Mouse (Mus musculus) cerebellum, postnatal 25 days (tissue): ENCODE results near the gene Radil.
A peak's percentile ranks its signal among the peaks of the same experiment; 100 is the strongest.

ENCODE experiments used
- DNase-seq, 2 experiments: peaks; one replicate each; pipeline ENCODE4 v3.0.0; 2021; ENCODE audit warnings: mixed read lengths in 2 of 2

Radil gene

GRCm38 (mm10) chr5:142550706-142551652, at the start of gene Radil:
TSS of gene Radil (minus strand) at chr5:142551098.
- peak; percentile 98 to 99 for DNase-seq

- DNase-seq, result no peak
Measured at GRCm38 (mm10) chr5:142597648-142598390, 46.9 kb upstream of the Radil start.

- peak; percentile 39 to 60 for DNase-seq
Measured at GRCm38 (mm10) chr5:142596723-142597122, 45.8 kb upstream of the Radil start.

- DNase-seq, result peak; percentile 59 to 65
Measured at GRCm38 (mm10) chr5:142595698-142596097, 44.8 kb upstream of the Radil start.

- DNase-seq, result no peak
Measured at GRCm38 (mm10) chr5:142590953-142591616, 40.2 kb upstream of the Radil start.

- DNase-seq, result peak in 1 of 2 experiments; percentile 54
Measured at GRCm38 (mm10) chr5:142583616-142584126, 32.8 kb upstream of the Radil start.

GRCm38 (mm10) chr5:142581517-142581916, 30.6 kb upstream of the Radil start:
- DNase-seq, result peak; percentile 74 to 78

- no peak for DNase-seq
Measured at GRCm38 (mm10) chr5:142578192-142578591, 27.3 kb upstream of the Radil start.

- DNase-seq, result peak in 1 of 2 experiments; percentile 49
Measured at GRCm38 (mm10) chr5:142576832-142577231, 25.9 kb upstream of the Radil start.

- no peak for DNase-seq
Measured at GRCm38 (mm10) chr5:142574323-142575057, 23.6 kb upstream of the Radil start.

- peak; percentile 46 to 51 for DNase-seq
Measured at GRCm38 (mm10) chr5:142564606-142565005, 13.7 kb upstream of the Radil start.

- DNase-seq, result no peak
Measured at GRCm38 (mm10) chr5:142560261-142560660, 9.4 kb upstream of the Radil start.

- peak; percentile 90 to 94 for DNase-seq
Measured at GRCm38 (mm10) chr5:142557397-142558067, 6.6 kb upstream of the Radil start.

- no peak for DNase-seq
Measured at GRCm38 (mm10) chr5:142556721-142557120, 5.8 kb upstream of the Radil start.

- no peak for DNase-seq
Measured at GRCm38 (mm10) chr5:142555866-142556265, 5.0 kb upstream of the Radil start.

GRCm38 (mm10) chr5:142549961-142550705, 765 bp downstream of the Radil start:
- DNase-seq, result peak in 1 of 2 experiments; percentile 58

- DNase-seq, result no peak
Measured at GRCm38 (mm10) chr5:142549441-142549840, 1.5 kb downstream of the Radil start.

GRCm38 (mm10) chr5:142547066-142547465, 3.8 kb downstream of the Radil start:
- no peak for DNase-seq

- no peak for DNase-seq
Measured at GRCm38 (mm10) chr5:142546344-142546743, 4.6 kb downstream of the Radil start.

- DNase-seq, result no peak
Measured at GRCm38 (mm10) chr5:142545014-142545795, 5.7 kb downstream of the Radil start.
